Mouse (Mus musculus) liver, postnatal 0 days (tissue): ENCODE results near the gene Syvn1. TPM values are rescaled to one million over a fixed set of nuclear protein-coding genes. Genes with fewer than 3 reads are reported as not detected.
A peak's percentile ranks its signal among the peaks of the same experiment; 100 is the strongest.

ENCODE experiments used
- ATAC-seq: fragments of 200-750 bp; cut with Nextera tagmentation; 2 replicates; pipeline ENCODE4 v1.8.0; 2017; ENCODE audit warnings: mild to moderate bottlenecking, moderate library complexity
- DNase-seq: peaks from one replicate; pipeline ENCODE4 v3.0.0-alpha.2; 2016
- H3K27ac ChIP-seq: fragments of 300-500 bp; sonication (generic); 2 replicates; pipeline ENCODE4 v1.5.1; 2014; ENCODE audit warnings: antibody characterized with exemption, moderate library complexity, mild to moderate bottlenecking, low read depth
- H3K27me3 ChIP-seq: fragments of 300-500 bp; sonication (generic); 2 replicates; pipeline ENCODE4 v1.6.1; 2014; ENCODE audit warnings: low read length, control low read depth, mixed read lengths; ENCODE audit not compliant: insufficient read depth
- H3K36me3 ChIP-seq: fragments of 300-500 bp; sonication (generic); replicated peaks from 2 replicates; pipeline ENCODE4 v1.6.1; 2014; ENCODE audit warnings: mild to moderate bottlenecking, control low read depth, low read length, moderate library complexity, mixed read lengths; ENCODE audit not compliant: insufficient read depth
- H3K4me1 ChIP-seq: fragments of 300-500 bp; sonication (generic); 2 replicates; pipeline ENCODE4 v1.6.1; 2014; ENCODE audit warnings: antibody characterized with exemption, mild to moderate bottlenecking, control low read depth; ENCODE audit not compliant: insufficient read depth
- H3K4me2 ChIP-seq: fragments of 300-500 bp; sonication (generic); 2 replicates; pipeline ENCODE4 v1.6.1; 2014; ENCODE audit warnings: low read depth, mild to moderate bottlenecking, low read length, moderate library complexity, mixed read lengths
- H3K4me3 ChIP-seq: fragments of 300-500 bp; sonication (generic); 2 replicates; pipeline ENCODE4 v1.5.1; 2014; ENCODE audit warnings: low read depth, low read length
- H3K9ac ChIP-seq: fragments of 300-500 bp; sonication (generic); replicated peaks from 2 replicates; pipeline ENCODE4 v1.6.1; 2014; ENCODE audit warnings: mild to moderate bottlenecking, moderate library complexity
- H3K9me3 ChIP-seq: fragments of 300-500 bp; sonication (generic); 2 replicates; pipeline ENCODE4 v1.6.1; 2016; ENCODE audit warnings: mild to moderate bottlenecking, control low read depth, low read length, mixed read lengths
- CTCF ChIP-seq: sonication (generic); IDR thresholded peaks from 2 replicates; pipeline ENCODE4 v1.5.1; 2016; ENCODE audit warnings: antibody characterized with exemption, low read depth
- EP300 ChIP-seq: IDR thresholded peaks from 2 replicates; pipeline ENCODE4 v1.6.1; 2016; ENCODE audit warnings: antibody characterized with exemption, low read depth, mild to moderate bottlenecking
- WGBS: fragments of 180-500 bp; shearing (Covaris S2); extraction: QIAGEN DNeasy Blood & Tissue Kit; methylation state at CpG from one replicate; pipeline ENCODE4 v1.1.7; 2014; ENCODE audit not compliant: insufficient replicate concordance; 5-methylcytosine and 5-hydroxymethylcytosine counted together
- polyA plus RNA-seq: library from polyadenylated mRNA; unstranded; fragments of >200 nt; fragmentation: Nextera tagmentation; extraction: Ambion mirVana; gene quantifications from 2 replicates; pipeline ENCODE4 v1.2.1, GENCODE M21; 2015

The Syvn1 gene
- polyA plus RNA-seq, 1 experiment from 2014 or later, result 12.4 TPM

- no peak for TF ChIP-seq CTCF
- no peak for TF ChIP-seq EP300
- Histone ChIP-seq H3K9me3 (no peaks in the 10 kb centered on the region), H3K4me3 (no peak overlapping the region), H3K4me1 (peaks cover 16% of the 10 kb centered on the region), H3K9ac (no peak overlapping the region), H3K4me2 (no peak overlapping the region), H3K27ac (no peak overlapping the region), H3K27me3 (no peaks in the 10 kb centered on the region), H3K36me3 (peaks cover 74% of the 10 kb centered on the region)
- ATAC-seq, result no peak
- 78% methylated on average over 5 of the region's 5 CpGs for WGBS
- no peak for DNase-seq
Measured at GRCm38 (mm10) chr19:6054296-6054695, 7.9 kb downstream of the Syvn1 start.

DNA sequence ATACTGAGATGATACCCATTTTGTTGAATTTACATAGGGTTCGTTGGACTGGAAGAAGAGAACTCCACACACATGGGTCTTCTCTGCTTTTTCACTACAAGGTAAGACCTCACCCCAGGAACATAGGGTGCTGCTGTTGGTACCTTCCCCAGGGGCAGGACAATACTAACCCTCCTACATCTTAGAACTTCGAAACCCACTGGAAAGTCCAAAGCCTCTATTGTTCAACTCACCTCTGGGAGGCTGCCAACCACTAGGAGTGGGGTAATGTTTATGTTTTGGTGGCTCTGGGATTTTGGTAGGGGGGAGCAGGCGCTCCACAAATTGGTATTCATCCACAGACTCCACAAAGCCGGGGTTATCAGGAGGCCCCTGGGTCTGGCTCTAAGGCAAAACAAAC lies 10.3 kb downstream of the Syvn1 start:
- ATAC-seq (no peak), DNase-seq (no peak)
- peaks cover 25% of the 10 kb centered on the region for H3K4me1 ChIP-seq
- 50% methylated on average over 4 of the region's 4 CpGs for WGBS
- H3K4me2 ChIP-seq, result peak overlapping the region; percentile 82
- peak overlapping the region; percentile 78 for H3K4me3 ChIP-seq
- H3K9ac ChIP-seq, result peak overlapping the region; percentile 67
- no peaks in the 10 kb centered on the region for H3K27me3 ChIP-seq
- H3K27ac ChIP-seq, result peak overlapping the region; percentile 30; the same call in 1 of the 2 replicates
- no peak for TF ChIP-seq CTCF
- TF ChIP-seq EP300, result no peak
- peaks cover 54% of the 10 kb centered on the region for H3K36me3 ChIP-seq
- H3K9me3 ChIP-seq, result no peaks in the 10 kb centered on the region

DNA sequence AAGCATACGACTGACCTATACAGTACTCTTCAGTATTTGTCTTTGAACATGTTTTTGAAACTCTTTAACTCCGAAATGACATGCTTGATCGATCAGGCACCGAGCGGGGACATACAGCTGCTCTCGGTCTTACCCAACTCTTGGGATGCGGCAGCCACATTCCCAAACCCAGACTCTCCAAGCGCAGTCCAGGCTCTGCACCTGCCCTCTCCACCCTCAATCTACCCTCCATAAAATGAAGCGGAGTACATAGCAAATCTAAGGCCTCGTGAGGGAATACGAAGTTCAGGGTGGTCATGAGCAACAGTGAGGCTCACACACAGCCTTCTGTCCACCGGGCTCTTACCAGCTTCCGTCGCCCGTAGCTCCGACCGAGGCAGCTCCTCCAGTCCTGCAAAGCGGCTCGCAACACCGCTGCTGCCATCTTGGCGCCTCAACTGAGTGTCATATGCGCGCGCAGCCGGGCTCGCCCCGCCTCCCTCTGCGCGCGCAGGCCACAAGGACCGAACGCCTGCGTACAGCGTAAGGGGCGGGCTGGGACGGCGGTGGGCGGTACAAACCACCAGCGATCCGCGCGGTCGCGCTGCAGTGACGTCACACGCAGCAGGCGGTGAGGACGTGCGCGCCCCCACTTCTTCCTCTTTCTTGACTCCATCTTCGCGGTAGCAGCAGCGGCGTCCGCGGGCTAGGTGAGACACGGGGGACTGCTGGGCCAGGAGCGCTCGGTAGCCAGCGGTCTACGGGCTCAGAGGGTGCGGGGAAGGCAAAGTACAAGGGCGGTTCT lies 11.1 kb downstream of the Syvn1 start, which contains the start of the genes Mrpl49 and Fau:
TSS of gene Mrpl49 (minus strand) at position 473 of the 784 bp plus-strand sequence.
TSS of gene Fau (plus strand) at position 532 of the 784 bp plus-strand sequence.
- 1% methylated on average over 63 of the region's 63 CpGs for WGBS
- Histone ChIP-seq H3K4me1 (peaks cover 30% of the 10 kb centered on the region), H3K27me3 (no peaks in the 10 kb centered on the region), H3K9ac (peak within 1 kb of the TSS; percentile 94), H3K9me3 (no peaks in the 10 kb centered on the region), H3K27ac (peak within 1 kb of the TSS; percentile 75), H3K4me3 (peak within 1 kb of the TSS; percentile 78), H3K4me2 (peak within 1 kb of the TSS; percentile 82), H3K36me3 (peaks cover 46% of the 10 kb centered on the region)
- TF ChIP-seq CTCF (0 out of 2 replicates have a peak, but pooled peaks have one; percentile 7), EP300 (no peak; the same call in 1 of the 2 replicates)
- DNase-seq (peak; percentile 99), ATAC-seq (peak; percentile 79)

GRCm38 (mm10) chr19:6058513-6058912 lies 12.1 kb downstream of the Syvn1 start:
- Histone ChIP-seq H3K9ac (peak overlapping the region; percentile 94), H3K4me3 (peak overlapping the region; percentile 78), H3K9me3 (no peaks in the 10 kb centered on the region), H3K27me3 (no peaks in the 10 kb centered on the region), H3K27ac (peak overlapping the region; percentile 75), H3K4me1 (peaks cover 40% of the 10 kb centered on the region), H3K36me3 (peaks cover 36% of the 10 kb centered on the region), H3K4me2 (peak overlapping the region; percentile 66)
- DNase-seq, result no peak
- TF ChIP-seq EP300, result no peak
- TF ChIP-seq CTCF, result no peak
- WGBS, result 17% methylated on average over 5 of the region's 5 CpGs
- ATAC-seq, result no peak

GRCm38 (mm10) chr19:6058966-6059365 lies 12.6 kb downstream of the Syvn1 start:
- peak overlapping the region; percentile 78 for H3K4me3 ChIP-seq
- DNase-seq (no peak), ATAC-seq (no peak)
- peaks cover 32% of the 10 kb centered on the region for H3K36me3 ChIP-seq
- no peaks in the 10 kb centered on the region for H3K9me3 ChIP-seq
- no peaks in the 10 kb centered on the region for H3K27me3 ChIP-seq
- peaks cover 42% of the 10 kb centered on the region for H3K4me1 ChIP-seq
- TF ChIP-seq EP300, result no peak
- no peak for TF ChIP-seq CTCF
- peak overlapping the region; percentile 75 for H3K27ac ChIP-seq
- whole genome bisulfite sequencing, result 59% methylated on average over 5 of the region's 5 CpGs
- peak overlapping the region; percentile 94 for H3K9ac ChIP-seq
- peak overlapping the region; percentile 66 for H3K4me2 ChIP-seq

- whole genome bisulfite sequencing, result 0% methylated on average over 55 of the region's 58 CpGs
- DNase-seq (peak; percentile 94), ATAC-seq (peak; percentile 65)
- Histone ChIP-seq H3K27me3 (no peaks in the 10 kb centered on the region), H3K27ac (peak within 1 kb of the TSS; percentile 98), H3K4me3 (peak within 1 kb of the TSS; percentile 89), H3K9me3 (no peaks in the 10 kb centered on the region), H3K9ac (peak within 1 kb of the TSS; percentile 97), H3K36me3 (peaks cover 13% of the 10 kb centered on the region; the same call in 1 of the 2 replicates), H3K4me2 (peak within 1 kb of the TSS; percentile 94), H3K4me1 (peaks cover 43% of the 10 kb centered on the region)
- TF ChIP-seq CTCF (peak; percentile 17; the same call in 1 of the 2 replicates), EP300 (no peak)
Measured at GRCm38 (mm10) chr19:6061021-6061533, 14.7 kb downstream of the Syvn1 start, which contains the start of gene Znhit2. Znhit2 (plus strand) TSS chr19:6061192.
